Mouse (Mus musculus): ENCODE data around the gene Insc. TPM values are rescaled to one million over a fixed set of nuclear protein-coding genes. Genes with fewer than 3 reads are reported as not detected.

Gene Insc
- polyA plus RNA-seq, 1 experiment from 2014 or later = 13.7 TPM

- no peak overlapping the region for H3K4me2 ChIP-seq (ENCODE audit: low read depth, low read length)
- H3K9me3 ChIP-seq (ENCODE audit: low read length) = no peaks in the 10 kb centered on the region
- no peak overlapping the region for H3K9ac ChIP-seq (replicated peaks)
- no peaks in the 10 kb centered on the region for H3K4me1 ChIP-seq (ENCODE audit: insufficient read depth)
- ATAC-seq (no peak), DNase-seq (no peak)
- H3K27me3 ChIP-seq (ENCODE audit: insufficient read depth, low read length) = no peaks in the 10 kb centered on the region
- no peak overlapping the region for H3K27ac ChIP-seq (ENCODE audit: low read depth)
- WGBS (ENCODE audit: insufficient replicate concordance) = 69% methylated on average over 8 of the region's 8 CpGs
- H3K4me3 ChIP-seq (ENCODE audit: low read depth, low read length) = no peak overlapping the region
- TF ChIP-seq CTCF (IDR thresholded peaks at IDR 0.05; ENCODE audit: low read depth) (no peak), EP300 (IDR thresholded peaks at IDR 0.05; ENCODE audit: low read depth) (no peak)
- no peaks in the 10 kb centered on the region for H3K36me3 ChIP-seq (replicated peaks; ENCODE audit: insufficient read depth, low read length)
Measured at GRCm38 (mm10) chr7:114818836-114819235, 75.3 kb downstream of the Insc start.

DNA sequence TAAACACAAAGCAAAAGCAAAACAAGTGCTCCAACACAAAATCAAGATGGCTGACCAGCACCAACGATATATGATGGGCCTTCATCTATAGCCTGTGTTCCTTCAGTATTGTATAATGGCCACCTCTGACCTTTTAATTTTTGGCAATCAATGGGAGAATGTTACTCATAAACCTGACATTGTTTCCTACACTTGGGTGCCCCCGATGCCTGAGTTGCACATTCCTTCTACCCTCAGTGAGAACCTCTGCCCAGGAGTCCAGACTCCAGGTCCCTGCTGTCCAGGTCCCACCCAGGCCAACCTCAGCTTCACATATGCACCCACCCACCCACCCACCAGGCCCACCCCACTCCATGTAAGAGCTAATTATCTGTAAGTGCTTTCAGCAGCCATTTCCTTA lies 79.2 kb downstream of the Insc start:
- 81% methylated on average over 2 of the region's 2 CpGs for WGBS (ENCODE audit: insufficient replicate concordance)
- H3K9me3 ChIP-seq (ENCODE audit: low read length) = no peaks in the 10 kb centered on the region
- H3K9ac ChIP-seq (replicated peaks) = no peak overlapping the region
- TF ChIP-seq EP300 (IDR thresholded peaks at IDR 0.05; ENCODE audit: low read depth) (no peak), CTCF (IDR thresholded peaks at IDR 0.05; ENCODE audit: low read depth) (no peak)
- no peaks in the 10 kb centered on the region for H3K36me3 ChIP-seq (replicated peaks; ENCODE audit: insufficient read depth, low read length)
- ATAC-seq (no peak), DNase-seq (no peak)
- H3K4me1 ChIP-seq (ENCODE audit: insufficient read depth) = no peaks in the 10 kb centered on the region
- H3K27ac ChIP-seq (ENCODE audit: low read depth) = no peak overlapping the region
- no peaks in the 10 kb centered on the region for H3K27me3 ChIP-seq (ENCODE audit: insufficient read depth, low read length)
- no peak overlapping the region for H3K4me3 ChIP-seq (ENCODE audit: low read depth, low read length)
- no peak overlapping the region for H3K4me2 ChIP-seq (ENCODE audit: low read depth, low read length)

- Histone ChIP-seq H3K4me3 (ENCODE audit: low read depth, low read length) (no peak overlapping the region), H3K36me3 (replicated peaks; ENCODE audit: insufficient read depth, low read length) (no peaks in the 10 kb centered on the region), H3K9ac (replicated peaks) (no peak overlapping the region), H3K27me3 (ENCODE audit: insufficient read depth, low read length) (no peaks in the 10 kb centered on the region), H3K9me3 (ENCODE audit: low read length) (no peaks in the 10 kb centered on the region), H3K4me1 (ENCODE audit: insufficient read depth) (no peaks in the 10 kb centered on the region), H3K27ac (ENCODE audit: low read depth) (no peak overlapping the region), H3K4me2 (ENCODE audit: low read depth, low read length) (no peak overlapping the region)
- no peak for TF ChIP-seq CTCF (IDR thresholded peaks at IDR 0.05; ENCODE audit: low read depth)
- TF ChIP-seq EP300 (IDR thresholded peaks at IDR 0.05; ENCODE audit: low read depth) = no peak
- ATAC-seq (no peak), DNase-seq (no peak)
- 59% methylated on average over 4 of the region's 4 CpGs for WGBS (ENCODE audit: insufficient replicate concordance)
Measured at GRCm38 (mm10) chr7:114827360-114827759, 83.9 kb downstream of the Insc start.

DNA sequence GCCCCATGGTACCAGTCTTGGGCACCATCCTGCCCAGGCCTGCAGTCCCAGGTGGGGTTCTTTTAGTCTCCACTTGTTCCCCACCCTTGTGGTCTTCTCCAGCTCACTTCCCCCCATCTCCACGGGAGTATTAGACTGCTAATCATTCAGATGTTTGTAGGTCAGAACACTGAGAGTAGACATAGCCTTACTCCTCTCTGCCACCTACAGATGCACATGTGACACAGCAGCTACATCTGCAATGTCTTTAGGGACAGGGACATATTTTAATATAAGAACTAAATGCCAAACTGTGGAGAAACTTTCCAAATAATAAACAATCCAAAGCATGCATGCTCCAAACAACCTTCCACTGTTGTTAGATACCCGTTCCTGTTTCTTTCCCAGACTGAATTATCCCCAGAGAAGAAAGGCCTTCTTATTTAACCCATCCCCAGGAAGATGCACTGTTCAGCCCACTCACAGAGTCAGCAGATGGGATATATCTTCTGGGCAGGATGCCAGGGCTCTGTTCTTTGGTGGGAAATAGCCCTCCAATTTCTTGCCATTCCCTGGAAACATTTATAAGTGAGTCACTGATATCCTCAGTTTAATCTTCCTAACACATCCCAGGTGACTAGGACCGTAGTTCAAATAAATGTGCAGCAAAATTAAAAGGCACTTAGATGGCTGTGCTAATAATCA lies 88.9 kb downstream of the Insc start:
- Histone ChIP-seq H3K27ac (ENCODE audit: low read depth) (no peak overlapping the region), H3K36me3 (replicated peaks; ENCODE audit: insufficient read depth, low read length) (no peaks in the 10 kb centered on the region), H3K9ac (replicated peaks) (no peak overlapping the region), H3K4me3 (ENCODE audit: low read depth, low read length) (no peak overlapping the region), H3K4me1 (ENCODE audit: insufficient read depth) (no peaks in the 10 kb centered on the region), H3K27me3 (ENCODE audit: insufficient read depth, low read length) (no peaks in the 10 kb centered on the region), H3K9me3 (ENCODE audit: low read length) (no peaks in the 10 kb centered on the region), H3K4me2 (ENCODE audit: low read depth, low read length) (no peak overlapping the region)
- no peak for DNase-seq
- TF ChIP-seq CTCF (IDR thresholded peaks at IDR 0.05; ENCODE audit: low read depth) = 0 out of 2 replicates have a peak, but pooled peaks have one; percentile 26
- no peak for TF ChIP-seq EP300 (IDR thresholded peaks at IDR 0.05; ENCODE audit: low read depth)
- ATAC-seq = no peak
- WGBS (ENCODE audit: insufficient replicate concordance) = 52% methylated on average over 3 of the region's 3 CpGs

DNA sequence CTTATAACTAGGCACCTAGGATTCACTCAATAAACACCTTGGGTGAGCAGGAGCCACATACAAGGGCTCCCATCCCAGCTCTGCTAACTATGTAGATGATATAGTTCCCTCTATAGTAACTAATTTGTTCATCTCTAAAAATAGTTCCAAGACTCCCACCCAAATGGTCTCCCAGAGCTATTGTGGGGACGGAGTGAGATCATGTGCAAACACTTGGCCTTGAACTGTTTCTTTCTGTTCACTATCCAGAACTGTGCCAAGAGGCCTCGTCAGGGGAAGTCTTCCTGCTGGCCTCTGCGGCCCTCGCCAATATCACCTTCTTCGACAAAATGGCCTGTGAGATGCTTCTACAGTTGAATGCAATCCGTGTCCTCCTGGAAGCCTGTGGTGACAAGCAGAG lies 91.0 kb downstream of the Insc start:
- 0 out of 2 replicates have a peak, but pooled peaks cover 2% of the 10 kb centered on the region for H3K36me3 ChIP-seq (replicated peaks; ENCODE audit: insufficient read depth, low read length)
- H3K4me2 ChIP-seq (ENCODE audit: low read depth, low read length) = no peak overlapping the region
- H3K9me3 ChIP-seq (ENCODE audit: low read length) = no peaks in the 10 kb centered on the region
- no peak overlapping the region for H3K4me3 ChIP-seq (ENCODE audit: low read depth, low read length)
- ATAC-seq (no peak), DNase-seq (no peak)
- TF ChIP-seq EP300 (IDR thresholded peaks at IDR 0.05; ENCODE audit: low read depth) (no peak), CTCF (IDR thresholded peaks at IDR 0.05; ENCODE audit: low read depth) (no peak)
- H3K27ac ChIP-seq (ENCODE audit: low read depth) = no peak overlapping the region
- no peaks in the 10 kb centered on the region for H3K4me1 ChIP-seq (ENCODE audit: insufficient read depth)
- H3K27me3 ChIP-seq (ENCODE audit: insufficient read depth, low read length) = no peaks in the 10 kb centered on the region
- WGBS (ENCODE audit: insufficient replicate concordance) = 75% methylated on average over 6 of the region's 6 CpGs
- no peak overlapping the region for H3K9ac ChIP-seq (replicated peaks)

GRCm38 (mm10) chr7:114837268-114837667 lies 93.8 kb downstream of the Insc start:
- Histone ChIP-seq H3K4me1 (ENCODE audit: insufficient read depth) (no peaks in the 10 kb centered on the region), H3K9ac (replicated peaks) (no peak overlapping the region), H3K27ac (ENCODE audit: low read depth) (no peak overlapping the region), H3K4me3 (ENCODE audit: low read depth, low read length) (no peak overlapping the region), H3K9me3 (ENCODE audit: low read length) (no peaks in the 10 kb centered on the region), H3K27me3 (ENCODE audit: insufficient read depth, low read length) (no peaks in the 10 kb centered on the region), H3K4me2 (ENCODE audit: low read depth, low read length) (no peak overlapping the region), H3K36me3 (replicated peaks; ENCODE audit: insufficient read depth, low read length) (peaks cover 2% of the 10 kb centered on the region; the same call in 1 of the 2 replicates)
- ATAC-seq (no peak), DNase-seq (no peak)
- TF ChIP-seq EP300 (IDR thresholded peaks at IDR 0.05; ENCODE audit: low read depth) (no peak), CTCF (IDR thresholded peaks at IDR 0.05; ENCODE audit: low read depth) (no peak)
- WGBS (ENCODE audit: insufficient replicate concordance) = 54% methylated on average over 3 of the region's 3 CpGs
